Mouse (Mus musculus): ENCODE measurements around the gene Lrrc38.
"Not testable (repeated sequence)": the region's sequence is repeated elsewhere in the genome, so short reads cannot be mapped to it uniquely, and the experiment has no call there.

Gene Lrrc38

GRCm38 (mm10) chr4:143349484-143349906, at the start of gene Lrrc38:
Gene Lrrc38, plus strand, starts transcription at chr4:143349757.
- DNase-seq (ENCODE audit: low spot score) = no peak

- DNase-seq (ENCODE audit: low spot score) = no peak
Measured at GRCm38 (mm10) chr4:143300113-143300688, 49.4 kb upstream of the Lrrc38 start.

GRCm38 (mm10) chr4:143301042-143301441, 48.5 kb upstream of the Lrrc38 start:
- DNase-seq (ENCODE audit: low spot score) = no peak

- no peak for DNase-seq (ENCODE audit: low spot score)
Measured at GRCm38 (mm10) chr4:143301875-143302274, 47.7 kb upstream of the Lrrc38 start.

GRCm38 (mm10) chr4:143302279-143302890, 47.2 kb upstream of the Lrrc38 start:
- no peak for DNase-seq (ENCODE audit: low spot score)

GRCm38 (mm10) chr4:143305031-143305430, 44.5 kb upstream of the Lrrc38 start:
- no peak for DNase-seq (ENCODE audit: low spot score)

- DNase-seq (ENCODE audit: low spot score) = no peak
Measured at GRCm38 (mm10) chr4:143305987-143306772, 43.4 kb upstream of the Lrrc38 start.

GRCm38 (mm10) chr4:143311341-143311740, 38.2 kb upstream of the Lrrc38 start:
- DNase-seq (ENCODE audit: low spot score) = no peak

GRCm38 (mm10) chr4:143313299-143313698, 36.3 kb upstream of the Lrrc38 start:
- DNase-seq (ENCODE audit: low spot score) = no peak

GRCm38 (mm10) chr4:143324176-143324924, 25.2 kb upstream of the Lrrc38 start:
- no peak for DNase-seq (ENCODE audit: low spot score)

GRCm38 (mm10) chr4:143324925-143325624, 24.5 kb upstream of the Lrrc38 start:
- no peak for DNase-seq (ENCODE audit: low spot score)

GRCm38 (mm10) chr4:143325625-143325941, 24.0 kb upstream of the Lrrc38 start:
- DNase-seq (ENCODE audit: low spot score) = peak; percentile 57

GRCm38 (mm10) chr4:143330566-143330965, 19.0 kb upstream of the Lrrc38 start:
- DNase-seq (ENCODE audit: low spot score) = no peak

- no peak for DNase-seq (ENCODE audit: low spot score)
Measured at GRCm38 (mm10) chr4:143331787-143332186, 17.8 kb upstream of the Lrrc38 start.

GRCm38 (mm10) chr4:143334145-143334544, 15.4 kb upstream of the Lrrc38 start:
- no peak for DNase-seq (ENCODE audit: low spot score)

- no peak for DNase-seq (ENCODE audit: low spot score)
Measured at GRCm38 (mm10) chr4:143334995-143335394, 14.6 kb upstream of the Lrrc38 start.

- no peak for DNase-seq (ENCODE audit: low spot score)
Measured at GRCm38 (mm10) chr4:143336096-143336495, 13.5 kb upstream of the Lrrc38 start.

- DNase-seq (ENCODE audit: low spot score) = no peak
Measured at GRCm38 (mm10) chr4:143339808-143340207, 9.7 kb upstream of the Lrrc38 start.

GRCm38 (mm10) chr4:143341470-143341869, 8.1 kb upstream of the Lrrc38 start:
- DNase-seq (ENCODE audit: low spot score) = no peak

GRCm38 (mm10) chr4:143345491-143345890, 4.1 kb upstream of the Lrrc38 start:
- not testable (repeated sequence) for DNase-seq (ENCODE audit: low spot score)

- DNase-seq (ENCODE audit: low spot score) = no peak
Measured at GRCm38 (mm10) chr4:143348678-143349077, 879 bp upstream of the Lrrc38 start.
